Mouse (Mus musculus) lung, embryonic 14.5 days (tissue): ENCODE data around the gene Lrp2bp. TPM values are rescaled to one million over a fixed set of nuclear protein-coding genes. Genes with fewer than 3 reads are reported as not detected.

Experiments used
- ATAC-seq: fragments of 200-750 bp; cut with Nextera tagmentation; 2 replicates; pipeline ENCODE4 v1.8.0; 2017; ENCODE audit warnings: mild to moderate bottlenecking, moderate TSS enrichment, moderate library complexity; ENCODE audit not compliant: insufficient read depth
- DNase-seq: peaks from one replicate; pipeline ENCODE4 v3.0.0-alpha.2; 2015
- H3K27ac ChIP-seq: fragments of 300-500 bp; sonication (generic); 2 replicates; pipeline ENCODE4 v1.5.1; 2014; ENCODE audit warnings: low read depth, mild to moderate bottlenecking, moderate library complexity
- H3K27me3 ChIP-seq: fragments of 300-500 bp; sonication (generic); 2 replicates; pipeline ENCODE4 v1.6.1; 2014; ENCODE audit warnings: low read length, control low read depth; ENCODE audit not compliant: insufficient read depth
- H3K36me3 ChIP-seq: fragments of 300-500 bp; sonication (generic); 2 replicates; pipeline ENCODE4 v1.6.1; 2014; ENCODE audit warnings: control low read depth; ENCODE audit not compliant: insufficient read depth
- H3K4me1 ChIP-seq: fragments of 300-500 bp; sonication (generic); 2 replicates; pipeline ENCODE4 v1.6.1; 2014; ENCODE audit warnings: antibody characterized with exemption, control low read depth; ENCODE audit not compliant: insufficient read depth
- H3K4me2 ChIP-seq: fragments of 300-500 bp; sonication (generic); 2 replicates; pipeline ENCODE4 v1.6.1; 2014; ENCODE audit warnings: mild to moderate bottlenecking
- H3K4me3 ChIP-seq: fragments of 300-500 bp; sonication (generic); 2 replicates; pipeline ENCODE4 v1.5.1; 2014; ENCODE audit warnings: low read depth, low read length
- H3K9ac ChIP-seq: fragments of 300-500 bp; sonication (generic); 2 replicates; pipeline ENCODE4 v1.6.1; 2014
- H3K9me3 ChIP-seq: fragments of 300-500 bp; sonication (generic); 2 replicates; pipeline ENCODE4 v1.6.1; 2016; ENCODE audit warnings: low read depth, low read length, control low read depth
- CTCF ChIP-seq: IDR thresholded peaks from 2 replicates; pipeline ENCODE4 v1.5.1; 2016; ENCODE audit warnings: antibody characterized with exemption, low read depth
- WGBS: fragments of 180-500 bp; shearing (Covaris S2); extraction: QIAGEN DNeasy Blood & Tissue Kit; methylation state at CpG from one replicate; pipeline ENCODE4 v1.1.7; 2014; 5-methylcytosine and 5-hydroxymethylcytosine counted together
- polyA plus RNA-seq: library from polyadenylated mRNA; unstranded; fragments of >200 nt; fragmentation: Nextera tagmentation; extraction: Ambion mirVana; gene quantifications from 2 replicates; pipeline ENCODE4 v1.2.1, GENCODE M21; 2014

Gene Lrp2bp
- polyA plus RNA-seq, 1 experiment from 2014 or later: 0.86 TPM

DNA sequence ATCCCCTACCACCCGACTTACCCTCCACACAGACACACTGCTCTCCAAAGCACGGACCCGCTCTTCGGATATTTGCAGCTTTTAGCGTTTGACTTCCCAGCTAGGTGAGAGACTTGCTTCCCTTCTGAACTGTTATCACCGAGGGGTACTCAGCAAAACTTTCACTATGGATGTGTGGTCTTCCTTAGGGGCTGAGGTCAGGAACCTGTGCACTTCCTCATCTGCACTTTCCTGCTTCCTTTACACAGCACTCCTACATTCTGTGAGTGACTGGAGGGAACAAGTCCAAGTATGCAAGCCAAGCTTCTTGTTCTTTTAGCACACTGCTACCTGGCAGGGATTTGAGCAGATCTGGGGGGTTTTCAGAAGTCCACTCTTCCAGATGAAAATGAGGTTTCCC lies 79.8 kb downstream of the Lrp2bp start:
- Histone ChIP-seq H3K27ac (no peak overlapping the region), H3K36me3 (no peaks in the 10 kb centered on the region; the same call in 1 of the 2 replicates), H3K4me1 (no peaks in the 10 kb centered on the region), H3K4me2 (no peak overlapping the region), H3K9me3 (no peaks in the 10 kb centered on the region), H3K9ac (no peak overlapping the region), H3K4me3 (no peak overlapping the region), H3K27me3 (no peaks in the 10 kb centered on the region)
- no peak for TF ChIP-seq CTCF
- ATAC-seq (no peak), DNase-seq (no peak)
- WGBS: 73% methylated on average over 6 of the region's 6 CpGs

Other genes starting within 250 kb of the Lrp2bp start
- 30.9 and 35.1 TPM in 2 replicates for gene Pdlim3, start 113.8 kb upstream of the Lrp2bp start, polyA plus RNA-seq
- not detected in 2 replicates for gene Ccdc110, start 64.7 kb upstream of the Lrp2bp start, polyA plus RNA-seq
- gene 1700029J07Rik, start 24.1 kb upstream of the Lrp2bp start, polyA plus RNA-seq: 2.7 and 3.4 TPM in 2 replicates
- 75.3 and 81.9 TPM in 2 replicates for gene Ufsp2, start 23.8 kb upstream of the Lrp2bp start, polyA plus RNA-seq
- gene Ankrd37, start 6.4 kb downstream of the Lrp2bp start, polyA plus RNA-seq: 19.7 and 21.8 TPM in 2 replicates
- gene Cfap97, start 152.5 kb downstream of the Lrp2bp start, polyA plus RNA-seq: 24.1 and 25.3 TPM in 2 replicates
- 9.2 and 12.3 TPM in 2 replicates for gene Snx25, start 152.9 kb downstream of the Lrp2bp start, polyA plus RNA-seq
- gene Slc25a4, start 212.0 kb downstream of the Lrp2bp start, polyA plus RNA-seq: 431 and 432 TPM in 2 replicates